Mouse (Mus musculus): Measurements from ENCODE around the gene Sergef. TPM values are rescaled to one million over a fixed set of nuclear protein-coding genes. Genes with fewer than 3 reads are reported as not detected.

Sergef gene
- polyA plus RNA-seq, 1 experiment = 8.6 TPM

GRCm38 (mm10) chr7:46397732-46398333 is 241.8 kb downstream of the Sergef start:
- Histone ChIP-seq H3ac (ENCODE audit: control insufficient read depth, insufficient read length, low read depth) (no peak overlapping the region), H3K4me3 (ENCODE audit: insufficient read depth, poor library complexity, severe bottlenecking) (no peak overlapping the region), H3K79me2 (ENCODE audit: control insufficient read depth, insufficient read depth) (no peaks in the 10 kb centered on the region), H3K36me3 (ENCODE audit: control insufficient read depth, insufficient read depth) (no peaks in the 10 kb centered on the region), H3K27me3 (ENCODE audit: control insufficient read depth, insufficient read depth, insufficient read length) (peaks cover 49% of the 10 kb centered on the region), H3K79me3 (ENCODE audit: low read depth) (no peaks in the 10 kb centered on the region)
- TF ChIP-seq MAX (IDR thresholded peaks at IDR 0.05) (no peak), USF1 (IDR thresholded peaks at IDR 0.05; ENCODE audit: low read depth) (no peak), MYOG (IDR thresholded peaks at IDR 0.05; ENCODE audit: control insufficient read depth, extremely low read depth, insufficient read length) (no peak), CTCF (IDR thresholded peaks at IDR 0.05; ENCODE audit: control insufficient read depth, insufficient read depth, insufficient read length) (no peak), MYOD1 (IDR thresholded peaks at IDR 0.05; ENCODE audit: control insufficient read depth, insufficient read length, low read depth) (no peak)

GRCm38 (mm10) chr7:46396928-46397731 is 242.5 kb downstream of the Sergef start:
- Histone ChIP-seq H3K79me3 (ENCODE audit: low read depth) (no peaks in the 10 kb centered on the region), H3K79me2 (ENCODE audit: control insufficient read depth, insufficient read depth) (no peaks in the 10 kb centered on the region), H3K4me3 (ENCODE audit: insufficient read depth, poor library complexity, severe bottlenecking) (no peak overlapping the region), H3K36me3 (ENCODE audit: control insufficient read depth, insufficient read depth) (no peaks in the 10 kb centered on the region), H3K27me3 (ENCODE audit: control insufficient read depth, insufficient read depth, insufficient read length) (peaks cover 49% of the 10 kb centered on the region), H3ac (ENCODE audit: control insufficient read depth, insufficient read length, low read depth) (no peak overlapping the region)
- TF ChIP-seq FOSL1 (IDR thresholded peaks at IDR 0.05; ENCODE audit: insufficient read depth, low read length, poor library complexity, severe bottlenecking) (no peak), MAX (IDR thresholded peaks at IDR 0.05) (no peak), MYOG (IDR thresholded peaks at IDR 0.05; ENCODE audit: control insufficient read depth, extremely low read depth, insufficient read length) (no peak), USF1 (IDR thresholded peaks at IDR 0.05; ENCODE audit: low read depth) (no peak), CTCF (IDR thresholded peaks at IDR 0.05; ENCODE audit: control insufficient read depth, insufficient read depth, insufficient read length) (no peak), MYOD1 (IDR thresholded peaks at IDR 0.05; ENCODE audit: control insufficient read depth, insufficient read length, low read depth) (no peak), CEBPB (IDR thresholded peaks at IDR 0.05; ENCODE audit: low read depth) (no peak)

GRCm38 (mm10) chr7:46396231-46396927 is 243.2 kb downstream of the Sergef start, which contains the start of gene Kcnc1:
Gene Kcnc1 (plus strand): TSS chr7:46396497.
- TF ChIP-seq USF1 (IDR thresholded peaks at IDR 0.05; ENCODE audit: low read depth) (no peak), MYOD1 (IDR thresholded peaks at IDR 0.05; ENCODE audit: control insufficient read depth, insufficient read length, low read depth) (no peak), MYOG (IDR thresholded peaks at IDR 0.05; ENCODE audit: control insufficient read depth, extremely low read depth, insufficient read length) (no peak), CEBPB (IDR thresholded peaks at IDR 0.05; ENCODE audit: low read depth) (no peak), CTCF (IDR thresholded peaks at IDR 0.05; ENCODE audit: control insufficient read depth, insufficient read depth, insufficient read length) (no peak), MAX (IDR thresholded peaks at IDR 0.05) (no peak), FOSL1 (IDR thresholded peaks at IDR 0.05; ENCODE audit: insufficient read depth, low read length, poor library complexity, severe bottlenecking) (no peak)
- no peaks in the 10 kb centered on the region for H3K79me2 ChIP-seq (ENCODE audit: control insufficient read depth, insufficient read depth)
- peaks cover 45% of the 10 kb centered on the region for H3K27me3 ChIP-seq (ENCODE audit: control insufficient read depth, insufficient read depth, insufficient read length)
- H3K36me3 ChIP-seq (ENCODE audit: control insufficient read depth, insufficient read depth) = no peaks in the 10 kb centered on the region
- no peaks in the 10 kb centered on the region for H3K79me3 ChIP-seq (ENCODE audit: low read depth)
- H3ac ChIP-seq (ENCODE audit: control insufficient read depth, insufficient read length, low read depth) = no peak within 1 kb of the TSS
- H3K4me3 ChIP-seq (ENCODE audit: insufficient read depth, poor library complexity, severe bottlenecking) = no peak within 1 kb of the TSS

GRCm38 (mm10) chr7:46395571-46395970 is 244.0 kb downstream of the Sergef start:
- Histone ChIP-seq H3K79me3 (ENCODE audit: low read depth) (no peaks in the 10 kb centered on the region), H3K27me3 (ENCODE audit: control insufficient read depth, insufficient read depth, insufficient read length) (peaks cover 45% of the 10 kb centered on the region), H3K36me3 (ENCODE audit: control insufficient read depth, insufficient read depth) (no peaks in the 10 kb centered on the region), H3K4me3 (ENCODE audit: insufficient read depth, poor library complexity, severe bottlenecking) (no peak overlapping the region), H3K79me2 (ENCODE audit: control insufficient read depth, insufficient read depth) (no peaks in the 10 kb centered on the region), H3ac (ENCODE audit: control insufficient read depth, insufficient read length, low read depth) (no peak overlapping the region)
- TF ChIP-seq CTCF (IDR thresholded peaks at IDR 0.05; ENCODE audit: control insufficient read depth, insufficient read depth, insufficient read length) (no peak), CEBPB (IDR thresholded peaks at IDR 0.05; ENCODE audit: low read depth) (no peak), MAX (IDR thresholded peaks at IDR 0.05) (no peak), MYOD1 (IDR thresholded peaks at IDR 0.05; ENCODE audit: control insufficient read depth, insufficient read length, low read depth) (no peak)

- Histone ChIP-seq H3K36me3 (ENCODE audit: control insufficient read depth, insufficient read depth) (no peaks in the 10 kb centered on the region), H3K4me3 (ENCODE audit: insufficient read depth, poor library complexity, severe bottlenecking) (no peak overlapping the region), H3ac (ENCODE audit: control insufficient read depth, insufficient read length, low read depth) (no peak overlapping the region), H3K79me3 (ENCODE audit: low read depth) (no peaks in the 10 kb centered on the region), H3K27me3 (ENCODE audit: control insufficient read depth, insufficient read depth, insufficient read length) (peaks cover 40% of the 10 kb centered on the region), H3K79me2 (ENCODE audit: control insufficient read depth, insufficient read depth) (no peaks in the 10 kb centered on the region)
- TF ChIP-seq CEBPB (IDR thresholded peaks at IDR 0.05; ENCODE audit: low read depth) = no peak
- no peak for TF ChIP-seq MAX (IDR thresholded peaks at IDR 0.05)
- no peak for TF ChIP-seq MYOG (IDR thresholded peaks at IDR 0.05; ENCODE audit: control insufficient read depth, extremely low read depth, insufficient read length)
- TF ChIP-seq USF1 (IDR thresholded peaks at IDR 0.05; ENCODE audit: low read depth) = no peak
- no peak for TF ChIP-seq CTCF (IDR thresholded peaks at IDR 0.05; ENCODE audit: control insufficient read depth, insufficient read depth, insufficient read length)
These were observed 244.7 kb downstream of the Sergef start for GRCm38 (mm10) chr7:46394933-46395332.

Measured in C2C12 (cell line).